Mouse (Mus musculus) MEL (cell line): Measurements from ENCODE around the gene Ms4a7. TPM values are rescaled to one million over a fixed set of nuclear protein-coding genes. Genes with fewer than 3 reads are reported as not detected.

Experiments
- DNase-seq: peaks from one replicate; pipeline ENCODE4 v3.0.0; 2011; ENCODE audit warnings: low read depth, low spot score
- H3K27ac ChIP-seq: 2 replicates; pipeline ENCODE4 v1.5.1; 2012; ENCODE audit warnings: low read depth, mild to moderate bottlenecking, control low read depth, low read length, moderate library complexity; ENCODE audit not compliant: control insufficient read depth
- H3K27me3 ChIP-seq, 2 experiments: fragments of 150-350 bp in 1 of 2; sonication (generic) in 1 of 2; 2 replicates each; pipeline ENCODE4 v1.6.1; 2012; ENCODE audit warnings: low read length in 2 of 2, mild to moderate bottlenecking in 2 of 2, improper control_type of control experiment in 1 of 2, moderate library complexity in 1 of 2; ENCODE audit not compliant: insufficient read depth in 2 of 2, control insufficient read depth in 1 of 2
- H3K36me3 ChIP-seq, 2 experiments: 2 replicates each; pipeline ENCODE4 v1.6.1; 2012 to 2014; ENCODE audit warnings: low read length in 2 of 2, improper control_type of control experiment in 1 of 2, inconsistent platforms in 1 of 2, mild to moderate bottlenecking in 1 of 2; ENCODE audit not compliant: insufficient read depth in 2 of 2, control insufficient read depth in 1 of 2
- H3K4me1 ChIP-seq, 2 experiments: fragments of 150-350 bp in 1 of 2; sonication (generic) in 1 of 2; 2 replicates each; pipeline ENCODE4 v1.6.1; 2012; ENCODE audit warnings: low read length in 2 of 2, improper control_type of control experiment in 1 of 2, mild to moderate bottlenecking in 1 of 2; ENCODE audit not compliant: insufficient read depth in 2 of 2, control insufficient read depth in 1 of 2
- H3K4me3 ChIP-seq, 2 experiments: fragments of 150-350 bp in 1 of 2; sonication (generic) in 1 of 2; 2 replicates each; pipeline ENCODE4 v1.5.1; 2012; ENCODE audit warnings: low read depth in 2 of 2, low read length in 2 of 2, mild to moderate bottlenecking in 2 of 2, moderate library complexity in 2 of 2, control low read depth in 1 of 2, improper control_type of control experiment in 1 of 2; ENCODE audit not compliant: control insufficient read depth in 1 of 2, insufficient read depth in 1 of 2
- H3K79me2 ChIP-seq: 2 replicates; pipeline ENCODE4 v1.6.1; 2012; ENCODE audit warnings: mild to moderate bottlenecking, low read length, moderate library complexity; ENCODE audit not compliant: control insufficient read depth, poor library complexity, insufficient read depth
- H3K9ac ChIP-seq: 2 replicates; pipeline ENCODE4 v1.6.1; 2012; ENCODE audit warnings: low read depth, mild to moderate bottlenecking, control low read depth, low read length, moderate library complexity; ENCODE audit not compliant: control insufficient read depth, poor library complexity, severe bottlenecking
- H3K9me3 ChIP-seq: fragments of 150-350 bp; sonication (generic); replicated peaks from 2 replicates; pipeline ENCODE4 v1.6.1; 2012; ENCODE audit warnings: mild to moderate bottlenecking, low read length, improper control_type of control experiment, moderate library complexity; ENCODE audit not compliant: insufficient read depth
- BHLHE40 ChIP-seq: IDR thresholded peaks from 2 replicates; pipeline ENCODE4 v1.6.1; 2012; ENCODE audit warnings: low read depth, mild to moderate bottlenecking, inconsistent platforms, low read length, improper control_type of control experiment, borderline replicate concordance
- CTCF ChIP-seq, 3 experiments: IDR thresholded peaks in 2 of 3; conservative IDR thresholded peaks in 1 of 3; 2 replicates each; pipeline ENCODE4 v1.5.1; 2011 to 2012; ENCODE audit warnings: low read length in 3 of 3, low read depth in 2 of 3, mild to moderate bottlenecking in 2 of 3, improper control_type of control experiment in 1 of 3, inconsistent platforms in 1 of 3, mixed read lengths in 1 of 3, moderate library complexity in 1 of 3; ENCODE audit not compliant: control insufficient read depth in 1 of 3, insufficient read depth in 1 of 3, poor library complexity in 1 of 3, severe bottlenecking in 1 of 3
- E2F4 ChIP-seq: IDR thresholded peaks from 2 replicates; pipeline ENCODE4 v1.6.1; 2011; ENCODE audit warnings: low read depth, low read length, improper control_type of control experiment, borderline replicate concordance
- EP300 ChIP-seq, 2 experiments: IDR thresholded peaks; 2 replicates each; pipeline ENCODE4 v1.6.1; 2011; ENCODE audit warnings: improper control_type of control experiment in 2 of 2, low read length in 2 of 2, low read depth in 1 of 2, mild to moderate bottlenecking in 1 of 2
- ETS1 ChIP-seq: IDR thresholded peaks from 2 replicates; pipeline ENCODE4 v1.6.1; 2012; ENCODE audit warnings: low read depth, mild to moderate bottlenecking, inconsistent platforms, low read length, improper control_type of control experiment, moderate library complexity
- GATA1 ChIP-seq: IDR thresholded peaks from 2 replicates; pipeline ENCODE4 v1.6.1; 2011; ENCODE audit warnings: low read depth, low read length, improper control_type of control experiment
- JUND ChIP-seq: IDR thresholded peaks from 2 replicates; pipeline ENCODE4 v1.6.1; 2011; ENCODE audit warnings: low read depth, mild to moderate bottlenecking, improper control_type of control experiment, low read length
- KAT2A ChIP-seq: conservative IDR thresholded peaks from 2 replicates; pipeline ENCODE4 v1.6.1; 2012; ENCODE audit warnings: low read depth, low read length, improper control_type of control experiment, inconsistent platforms
- MAFK ChIP-seq: IDR thresholded peaks from 2 replicates; pipeline ENCODE4 v1.6.1; 2011; ENCODE audit warnings: low read depth, mild to moderate bottlenecking, low read length, improper control_type of control experiment, borderline replicate concordance
- MAX ChIP-seq: IDR thresholded peaks from 2 replicates; pipeline ENCODE4 v1.6.1; 2011; ENCODE audit warnings: low read length, improper control_type of control experiment
- MYC ChIP-seq: IDR thresholded peaks from 2 replicates; pipeline ENCODE4 v1.6.1; 2011; ENCODE audit warnings: low read depth, mild to moderate bottlenecking, low read length, improper control_type of control experiment, moderate library complexity
- NELFE ChIP-seq: IDR thresholded peaks from 2 replicates; pipeline ENCODE4 v1.6.1; 2011; ENCODE audit warnings: low read depth, low read length, improper control_type of control experiment
- NRF1 ChIP-seq: IDR thresholded peaks from 2 replicates; pipeline ENCODE4 v1.6.1; 2014; ENCODE audit warnings: low read depth, mild to moderate bottlenecking, inconsistent platforms, low read length, improper control_type of control experiment, moderate library complexity; ENCODE audit not compliant: poor library complexity, insufficient read depth, severe bottlenecking
- POLR2A ChIP-seq, 2 experiments: IDR thresholded peaks; 2 replicates each; pipeline ENCODE4 v1.6.1; 2011 to 2012; ENCODE audit warnings: low read length in 2 of 2, mild to moderate bottlenecking in 2 of 2, control low read depth in 1 of 2, improper control_type of control experiment in 1 of 2, low read depth in 1 of 2, moderate library complexity in 1 of 2; ENCODE audit not compliant: control insufficient read depth in 1 of 2, insufficient read depth in 1 of 2, poor library complexity in 1 of 2
- POLR2AphosphoS5 ChIP-seq: IDR thresholded peaks from 2 replicates; pipeline ENCODE4 v1.6.1; 2012; ENCODE audit warnings: low read depth, borderline replicate concordance, mild to moderate bottlenecking, inconsistent platforms, low read length, moderate library complexity, mixed read lengths
- RAD21 ChIP-seq: IDR thresholded peaks from 2 replicates; pipeline ENCODE4 v1.6.1; 2011; ENCODE audit warnings: mild to moderate bottlenecking, low read depth, low read length, improper control_type of control experiment
- RCOR1 ChIP-seq: IDR thresholded peaks from 2 replicates; pipeline ENCODE4 v1.6.1; 2012; ENCODE audit warnings: low read depth, mild to moderate bottlenecking, inconsistent platforms, low read length, improper control_type of control experiment
- SIN3A ChIP-seq: IDR thresholded peaks from 2 replicates; pipeline ENCODE4 v1.6.1; 2012; ENCODE audit warnings: low read length, improper control_type of control experiment, inconsistent platforms
- SMC3 ChIP-seq: IDR thresholded peaks from 2 replicates; pipeline ENCODE4 v1.6.1; 2011; ENCODE audit warnings: low read depth, low read length, improper control_type of control experiment
- TAL1 ChIP-seq: IDR thresholded peaks from 2 replicates; pipeline ENCODE4 v1.6.1; 2012; ENCODE audit warnings: mild to moderate bottlenecking, inconsistent platforms, low read length, moderate library complexity, mixed read lengths
- TBP ChIP-seq: IDR thresholded peaks from 2 replicates; pipeline ENCODE4 v1.8.0; 2011; ENCODE audit warnings: low read depth, low read length, improper control_type of control experiment
- TCF12 ChIP-seq: IDR thresholded peaks from 2 replicates; pipeline ENCODE4 v1.6.1; 2014; ENCODE audit warnings: low read depth, mild to moderate bottlenecking, inconsistent platforms, low read length, improper control_type of control experiment, moderate library complexity
- ZKSCAN1 ChIP-seq: IDR thresholded peaks from 2 replicates; pipeline ENCODE4 v1.6.1; 2012; ENCODE audit warnings: low read depth, mild to moderate bottlenecking, inconsistent platforms, low read length, improper control_type of control experiment, moderate library complexity
- ZMIZ1 ChIP-seq: IDR thresholded peaks from 2 replicates; pipeline ENCODE4 v1.6.1; 2012; ENCODE audit warnings: low read depth, mild to moderate bottlenecking, inconsistent platforms, low read length, improper control_type of control experiment, moderate library complexity
- polyA plus RNA-seq, 2 experiments: library from polyadenylated mRNA; stranded (reverse) in 1 of 2; unstranded in 1 of 2; fragments of >175 nt in 1 of 2; fragments of >200 nt in 1 of 2; gene quantifications; 2 replicates each; pipeline versions ENCODE4 v1.2.1 to v1.2.4; 2012; ENCODE audit warnings: low replicate concordance in 2 of 2, low read depth in 1 of 2; ENCODE audit not compliant: insufficient read length in 2 of 2, insufficient read depth in 1 of 2, missing spikeins in 1 of 2
- total RNA-seq: library from RNA; depleted of rRNA; stranded (reverse); fragments of 300-350 nt; gene quantifications from 2 replicates; pipeline ENCODE4 v1.2.3, GENCODE M21; 2012

Ms4a7 gene
- total and polyA plus RNA-seq, 3 experiments: not detected

DNA sequence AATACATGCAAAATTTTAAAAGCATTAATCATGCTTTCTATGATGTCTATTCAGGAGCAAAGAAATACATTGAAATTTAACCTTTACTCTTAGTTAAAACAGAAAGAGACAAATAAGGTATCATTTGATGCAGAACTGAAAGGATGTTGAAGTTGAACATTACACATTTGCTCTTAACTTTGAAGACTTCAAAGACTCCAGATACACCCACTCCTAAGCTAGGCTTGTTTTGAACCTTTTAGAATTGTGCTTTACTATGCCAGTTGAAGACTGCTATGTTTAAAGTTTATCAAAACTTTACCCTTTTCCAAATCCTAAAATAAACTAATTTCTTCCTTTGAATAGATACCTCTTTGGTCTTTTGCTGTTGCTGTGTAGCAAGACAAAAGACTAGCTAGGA is 35.2 kb upstream of the Ms4a7 start:
- no peak overlapping the region for H3K4me3 ChIP-seq
- no peak for DNase-seq
- no peak overlapping the region for H3K9ac ChIP-seq
- H3K27me3 ChIP-seq: no peaks in the 10 kb centered on the region; a peak in 1 of 4 replicates
- no peaks in the 10 kb centered on the region for H3K36me3 ChIP-seq
- H3K79me2 ChIP-seq: no peaks in the 10 kb centered on the region
- H3K27ac ChIP-seq: no peak overlapping the region
- H3K4me1 ChIP-seq: no peaks in the 10 kb centered on the region
- no peaks in the 10 kb centered on the region for H3K9me3 ChIP-seq
- no peak for TF ChIP-seq RCOR1
- no peak for TF ChIP-seq E2F4
- no peak for TF ChIP-seq TAL1
- no peak for TF ChIP-seq KAT2A
- TF ChIP-seq JUND: no peak
- no peak for TF ChIP-seq GATA1
- no peak for TF ChIP-seq SMC3
- no peak for TF ChIP-seq NELFE
- no peak for TF ChIP-seq ZKSCAN1
- no peak for TF ChIP-seq POLR2AphosphoS5
- no peak for TF ChIP-seq ZMIZ1

DNA sequence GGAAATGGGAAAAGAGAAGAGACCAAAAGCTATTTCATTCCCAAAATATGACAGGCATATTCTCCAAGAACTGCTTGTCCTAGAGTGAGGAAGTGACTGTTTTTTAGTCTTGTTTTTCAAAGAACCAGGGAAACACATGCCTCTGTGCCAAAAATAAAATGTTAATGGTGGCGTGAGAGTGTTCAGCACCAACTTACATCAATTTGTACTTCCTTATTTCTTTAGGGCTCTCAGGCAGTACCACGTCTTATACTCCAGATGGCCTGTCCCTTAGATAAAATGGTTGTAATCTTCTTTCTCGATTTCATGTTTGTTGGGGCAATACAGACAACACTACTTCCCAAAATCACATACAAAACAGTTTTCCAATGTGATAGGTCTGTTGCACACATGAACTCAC is 32.4 kb upstream of the Ms4a7 start:
- no peak for DNase-seq
- Histone ChIP-seq H3K79me2 (no peaks in the 10 kb centered on the region), H3K27me3 (no peaks in the 10 kb centered on the region), H3K9me3 (no peaks in the 10 kb centered on the region), H3K27ac (no peak overlapping the region), H3K36me3 (no peaks in the 10 kb centered on the region), H3K4me3 (no peak overlapping the region), H3K4me1 (no peaks in the 10 kb centered on the region), H3K9ac (no peak overlapping the region)
- TF ChIP-seq TBP (no peak), POLR2A (IDR thresholded peaks at IDR 0.05; ENCODE audit: control insufficient read depth in 1 of 2, insufficient read depth in 1 of 2, low read depth in 1 of 2, low read length in 2 of 2, poor library complexity in 1 of 2) (no peak), EP300 (IDR thresholded peaks at IDR 0.05; ENCODE audit: low read depth in 1 of 2, low read length in 2 of 2) (no peak), RAD21 (no peak), CTCF (IDR thresholded peaks at IDR 0.05 in 2 of 3, conservative IDR thresholded peaks at IDR 0.05 in 1 of 3; ENCODE audit: control insufficient read depth in 1 of 3, insufficient read depth in 1 of 3, low read depth in 2 of 3, low read length in 3 of 3, poor library complexity in 1 of 3, severe bottlenecking in 1 of 3) (no peak), MAX (no peak), BHLHE40 (no peak), ETS1 (no peak), GATA1 (no peak), MYC (no peak), TCF12 (no peak), NRF1 (no peak), MAFK (no peak), ZMIZ1 (no peak), NELFE (no peak), ZKSCAN1 (no peak), RCOR1 (no peak), SIN3A (no peak), JUND (no peak)
